Mouse (Mus musculus): ENCODE measurements at regions not wholly inside any gene's neighbourhood (a gene's known extent, or its start where the extent isn't known, plus 50 kb on each side); places are given as distances from the start of the nearest gene placed in this dataset.
"Not testable (repeated sequence)": the region's sequence is repeated elsewhere in the genome, so short reads cannot be mapped to it uniquely, and the experiment has no call there.

GRCm38 (mm10) chr2:53632816-53633474 lies 441.4 kb downstream of the Arl6ip6 start:
- DNase-seq (ENCODE audit: low read depth): not testable (repeated sequence)

DNA sequence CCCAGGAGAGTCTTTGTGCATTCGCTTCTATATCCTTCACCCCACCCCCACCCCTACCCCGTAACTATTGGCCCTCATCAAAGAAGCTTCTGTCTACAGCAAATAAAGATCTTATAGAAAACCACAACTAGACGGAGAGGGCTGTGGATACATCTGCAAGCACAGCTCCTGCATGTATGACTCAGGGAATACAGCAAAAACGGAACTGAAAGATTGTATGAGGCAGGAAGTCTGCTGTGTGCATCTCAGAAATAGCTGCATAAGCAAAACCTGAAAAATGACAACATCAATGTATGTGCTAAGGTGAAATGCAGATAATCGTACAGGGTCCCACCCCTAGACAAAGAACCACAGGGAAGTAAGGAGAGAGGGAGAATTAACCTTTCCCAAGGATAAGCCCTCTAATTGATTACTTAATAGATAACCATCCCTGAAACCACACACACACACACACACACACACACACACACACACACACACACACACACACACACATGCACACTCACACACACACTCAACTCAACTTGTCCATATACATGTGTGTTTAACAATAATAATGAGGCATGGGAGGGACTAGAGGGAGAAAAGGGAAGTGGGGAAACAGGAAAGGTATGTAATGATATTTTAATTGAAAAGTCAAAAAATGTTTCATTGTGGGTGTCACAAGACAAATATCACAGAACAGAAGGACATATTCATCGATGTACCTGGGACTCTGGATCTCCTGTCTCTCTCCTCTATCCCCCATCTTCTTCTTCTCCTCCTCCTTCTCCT lies 416.6 kb downstream of the Rprm start:
- no peak for DNase-seq (ENCODE audit: low read depth)

- DNase-seq (ENCODE audit: low read depth): no peak
These were observed 404.9 kb downstream of the Rprm start for GRCm38 (mm10) chr2:53680350-53681011.

DNA sequence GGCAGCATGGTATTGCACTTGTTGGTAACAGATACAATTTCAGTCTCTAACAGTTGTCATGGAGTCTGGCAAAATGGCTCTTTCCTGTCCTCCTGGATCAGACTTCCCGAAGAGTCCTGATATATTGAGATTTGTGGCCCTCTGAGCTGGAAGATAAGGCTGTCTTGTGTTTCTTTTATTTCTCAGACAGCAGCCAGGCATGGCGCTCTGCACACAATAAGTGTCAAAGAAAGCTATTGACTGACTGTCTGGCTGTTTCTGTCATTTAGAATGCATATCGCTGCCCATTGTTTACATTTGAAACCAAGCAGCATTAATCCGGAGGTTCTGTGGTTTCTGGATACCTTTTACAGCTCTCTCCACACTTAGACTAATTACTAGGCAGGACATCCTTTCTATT lies 402.8 kb downstream of the Rprm start:
- no peak for DNase-seq (ENCODE audit: low read depth)

DNA sequence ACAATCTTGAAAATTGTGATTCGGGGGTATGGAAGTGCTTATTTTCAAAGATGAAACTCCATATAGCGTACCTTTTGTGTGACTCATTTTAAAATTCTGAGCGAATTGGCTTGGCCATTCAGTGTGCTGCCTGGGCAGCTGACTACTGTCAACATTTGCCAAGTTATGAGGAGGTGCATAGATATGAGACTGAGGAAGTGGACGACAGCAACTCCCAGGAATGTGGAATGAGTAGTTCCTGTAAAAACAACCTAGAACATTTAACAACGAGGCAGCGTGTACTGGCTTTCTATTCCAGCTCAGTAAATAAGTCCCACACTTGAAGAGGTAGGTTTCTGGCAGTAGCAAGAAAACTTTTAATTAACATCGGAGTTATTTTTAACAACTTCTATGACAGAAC lies 398.1 kb downstream of the Rprm start:
- DNase-seq (ENCODE audit: low read depth): no peak

DNA sequence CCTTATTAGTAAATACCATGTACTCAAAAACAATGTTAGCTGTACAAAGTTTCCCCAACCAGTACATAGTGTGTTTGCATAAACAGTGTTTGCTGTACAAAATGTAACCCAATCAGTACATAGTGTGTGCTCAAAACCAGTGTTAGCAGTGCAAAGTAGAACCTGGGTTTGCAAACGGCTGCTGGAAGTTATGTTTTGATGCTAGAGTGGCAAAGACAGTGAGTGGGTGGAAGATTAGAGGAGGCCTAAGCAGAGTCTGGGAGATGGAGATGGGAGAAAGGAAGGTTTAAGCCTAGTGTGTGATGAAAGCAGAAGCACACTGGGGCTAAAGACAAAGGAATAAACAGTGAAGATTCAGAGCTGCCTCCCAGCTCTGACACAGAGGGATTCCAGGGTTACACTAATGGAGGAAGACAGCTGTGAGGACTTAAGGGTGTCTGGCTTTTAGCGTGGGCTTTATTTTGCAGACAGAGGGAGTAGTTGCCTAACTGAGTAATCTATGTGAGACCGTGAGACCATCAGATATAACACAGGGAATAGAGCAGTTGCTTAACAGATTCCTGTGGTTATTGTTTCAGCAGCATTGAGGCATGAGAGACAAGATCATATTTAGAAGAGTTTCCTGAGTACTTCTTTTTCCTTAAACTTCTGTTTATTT lies 396.0 kb downstream of the Rprm start:
- DNase-seq (ENCODE audit: low read depth): no peak

GRCm38 (mm10) chr2:53691580-53692118 lies 393.7 kb downstream of the Rprm start:
- DNase-seq (ENCODE audit: low read depth): no peak

DNA sequence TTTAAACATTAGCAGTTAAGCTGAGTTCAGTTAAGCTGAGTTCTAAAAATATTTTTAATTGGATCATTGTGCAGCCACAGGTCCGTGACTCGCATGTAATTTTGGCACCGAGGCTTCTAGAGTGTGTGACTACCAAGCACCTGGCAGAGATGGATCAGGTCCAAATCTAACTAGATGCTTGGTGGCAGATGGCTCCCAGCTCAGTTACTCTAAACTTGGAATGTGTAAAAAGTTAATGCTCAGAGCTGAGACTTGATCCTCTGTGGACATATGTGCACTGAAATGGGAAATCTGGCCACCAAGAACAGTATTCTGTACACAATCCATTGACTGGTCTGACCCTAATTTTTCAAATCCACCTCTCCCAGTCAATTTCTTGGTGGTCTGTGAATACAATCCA lies 374.1 kb downstream of the Rprm start:
- no peak for DNase-seq (ENCODE audit: low read depth)

GRCm38 (mm10) chr2:53713106-53713640 lies 372.2 kb downstream of the Rprm start:
- DNase-seq (ENCODE audit: low read depth): no peak

DNA sequence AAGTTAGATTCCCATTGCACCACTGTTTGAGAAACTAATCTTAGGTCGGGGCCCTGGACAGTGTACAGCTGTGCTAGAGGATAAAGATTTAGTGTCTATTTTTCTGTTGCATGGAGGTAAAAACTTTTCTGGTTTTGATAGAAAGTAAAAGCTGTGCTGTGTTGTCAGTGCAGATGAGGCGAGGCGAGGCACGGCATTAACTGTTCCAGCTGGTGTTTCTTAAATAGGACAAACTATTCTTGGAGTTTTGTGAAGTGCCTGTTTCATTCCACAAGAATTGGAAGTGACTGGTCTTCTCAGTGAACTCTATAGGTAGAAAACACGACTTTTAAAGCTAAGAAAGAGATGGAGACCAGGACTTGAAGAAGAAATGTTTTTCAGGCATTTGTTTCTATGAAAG lies 370.3 kb downstream of the Rprm start:
- DNase-seq (ENCODE audit: low read depth): no peak

DNA sequence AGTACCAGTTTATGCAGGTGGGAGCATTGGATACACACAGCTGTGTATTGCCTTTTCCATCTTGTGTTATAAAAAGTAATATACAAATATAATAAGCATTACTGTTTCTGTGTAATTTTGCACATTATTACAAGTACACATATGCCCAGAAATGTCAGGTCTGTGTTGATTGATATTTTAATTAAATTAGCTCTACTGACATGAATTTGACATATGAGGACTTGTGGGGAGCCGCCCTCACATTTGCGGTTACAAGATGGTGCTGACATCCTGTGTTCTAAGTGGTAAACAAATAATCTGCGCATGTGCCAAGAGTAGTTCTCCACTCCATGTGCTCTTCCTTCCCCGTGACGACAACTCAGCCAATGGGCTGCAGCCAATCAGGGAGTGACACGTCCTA lies 362.1 kb downstream of the Rprm start:
- DNase-seq (ENCODE audit: low read depth): no peak

- DNase-seq (ENCODE audit: low read depth): no peak
These were observed 356.7 kb downstream of the Rprm start for GRCm38 (mm10) chr2:53728693-53729092.

DNA sequence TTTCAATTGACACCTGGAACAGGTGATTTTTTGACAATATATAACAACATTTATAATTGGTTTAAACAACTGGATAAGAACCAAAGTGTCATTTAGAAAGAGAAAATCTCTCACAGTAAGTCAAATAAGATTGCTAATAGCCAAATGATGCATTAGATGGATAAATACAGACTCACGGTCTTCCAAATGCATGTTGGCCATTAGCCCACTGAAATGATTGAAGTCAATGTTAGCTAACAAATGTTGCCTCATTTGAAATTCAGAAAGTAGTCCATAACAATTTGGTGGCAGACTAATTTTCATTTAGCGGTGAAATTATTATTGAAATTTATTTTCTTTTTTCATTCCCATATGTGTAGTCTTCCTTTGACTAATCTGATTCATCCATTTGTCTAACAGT lies 354.9 kb downstream of the Rprm start:
- DNase-seq (ENCODE audit: low read depth): no peak

- DNase-seq (ENCODE audit: low read depth): no peak
These were observed 321.9 kb downstream of the Rprm start for GRCm38 (mm10) chr2:53763486-53763885.

DNA sequence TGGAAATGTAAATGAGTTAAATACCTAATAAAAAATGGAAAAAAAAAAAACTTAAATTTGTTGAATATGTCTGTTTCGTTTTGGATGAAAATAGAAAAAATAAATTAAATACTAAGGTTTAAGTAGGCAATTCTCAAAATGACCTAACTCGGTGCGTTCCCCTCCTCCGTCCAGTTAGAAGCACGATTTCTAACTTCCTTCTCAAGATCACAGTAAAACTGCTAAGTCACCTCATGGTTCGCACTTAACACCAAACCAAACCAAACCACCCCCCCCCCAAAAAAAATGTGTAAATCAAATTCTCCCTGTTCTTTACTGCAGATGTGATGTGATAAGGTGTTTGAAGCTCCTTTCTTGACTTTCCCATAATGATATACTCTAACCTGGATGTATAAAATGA lies 303.3 kb downstream of the Rprm start:
- DNase-seq (ENCODE audit: low read depth): not testable (repeated sequence)

DNA sequence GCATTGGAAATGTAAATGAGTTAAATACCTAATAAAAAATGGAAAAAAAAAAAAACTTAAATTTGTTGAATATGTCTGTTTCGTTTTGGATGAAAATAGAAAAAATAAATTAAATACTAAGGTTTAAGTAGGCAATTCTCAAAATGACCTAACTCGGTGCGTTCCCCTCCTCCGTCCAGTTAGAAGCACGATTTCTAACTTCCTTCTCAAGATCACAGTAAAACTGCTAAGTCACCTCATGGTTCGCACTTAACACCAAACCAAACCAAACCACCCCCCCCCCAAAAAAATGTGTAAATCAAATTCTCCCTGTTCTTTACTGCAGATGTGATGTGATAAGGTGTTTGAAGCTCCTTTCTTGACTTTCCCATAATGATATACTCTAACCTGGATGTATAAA lies 296.8 kb downstream of the Rprm start:
- not testable (repeated sequence) for DNase-seq (ENCODE audit: low read depth)

- DNase-seq (ENCODE audit: low read depth): no peak
These were observed 288.7 kb downstream of the Rprm start for GRCm38 (mm10) chr2:53796605-53797004.

DNA sequence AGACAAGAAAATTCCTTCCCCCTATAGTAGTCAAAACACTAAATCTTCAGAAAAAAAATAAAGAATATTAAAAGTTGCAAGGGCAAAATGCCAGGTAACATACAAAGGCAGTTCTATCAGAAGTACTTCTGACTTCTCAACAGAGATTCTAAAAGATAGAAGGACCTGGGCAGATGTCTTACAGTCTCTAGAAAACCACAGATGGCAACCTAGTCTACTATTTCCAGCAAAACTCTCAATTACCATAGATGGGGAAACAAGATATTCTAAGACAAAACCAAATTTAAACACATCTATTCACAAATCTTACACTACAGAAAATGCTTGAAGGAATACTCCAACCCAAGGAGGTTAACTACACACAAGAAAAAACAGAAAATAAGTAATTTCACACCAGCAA lies 281.7 kb downstream of the Rprm start:
- DNase-seq (ENCODE audit: low read depth): no peak

- no peak for DNase-seq (ENCODE audit: low read depth)
These were observed 234.4 kb downstream of the Rprm start for GRCm38 (mm10) chr2:53850815-53851528.

All from c-Kit-positive CD71-positive TER-119-negative erythroid progenitor cells, embryonic 14.5 days (primary cell).